Mouse (Mus musculus): ENCODE results near the gene Bicra.

Bicra gene

DNA sequence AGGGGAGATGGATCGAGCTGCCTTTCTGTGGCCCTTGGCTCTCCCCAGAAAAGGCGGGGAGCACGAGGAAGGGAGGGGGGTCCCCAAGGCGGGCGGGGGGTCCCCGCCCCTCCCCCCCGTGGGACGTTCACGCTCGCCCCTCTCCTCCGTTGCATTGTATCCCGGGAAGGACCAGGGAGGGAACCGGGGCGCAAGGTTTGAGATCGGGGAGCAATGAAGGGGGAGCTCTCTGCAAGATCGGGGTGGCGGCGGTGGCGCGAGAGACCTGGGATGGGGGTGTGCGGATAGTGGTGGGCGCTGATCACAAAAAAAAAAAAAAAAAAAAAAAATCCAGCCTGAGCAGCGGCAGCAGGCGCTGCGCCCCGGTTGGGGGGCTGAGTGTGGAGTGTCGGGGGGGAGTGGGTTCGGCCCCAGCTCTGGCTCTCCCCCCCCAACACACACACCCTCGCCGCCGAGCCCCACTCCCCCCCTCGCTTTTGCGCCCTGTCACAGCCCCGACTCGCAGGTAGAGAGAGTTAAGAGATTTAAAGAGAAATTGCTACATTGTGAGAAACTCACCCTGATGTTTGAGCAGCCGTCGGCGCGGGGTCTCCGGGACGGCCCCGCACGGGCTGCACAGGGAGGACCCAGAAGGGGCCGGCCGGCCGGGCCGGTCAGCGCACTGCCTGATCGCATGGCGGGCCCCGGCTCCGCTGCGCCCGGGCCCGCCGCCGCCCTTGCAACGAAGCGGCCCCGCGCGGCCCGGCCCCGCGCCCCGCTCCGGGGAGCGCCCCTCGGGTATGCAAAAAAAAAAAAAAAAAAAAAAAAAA is at the start of gene Bicra:
Bicra (minus strand) TSS at position 584 of the 809 bp plus-strand sequence.
- DNase-seq (ENCODE audit: low read depth), result no peak

GRCm38 (mm10) chr7:16094592-16094991 is 46.9 kb upstream of the Bicra start:
- no peak for DNase-seq (ENCODE audit: low read depth)

GRCm38 (mm10) chr7:16087587-16087986 is 39.9 kb upstream of the Bicra start:
- DNase-seq (ENCODE audit: low read depth), result no peak

DNA sequence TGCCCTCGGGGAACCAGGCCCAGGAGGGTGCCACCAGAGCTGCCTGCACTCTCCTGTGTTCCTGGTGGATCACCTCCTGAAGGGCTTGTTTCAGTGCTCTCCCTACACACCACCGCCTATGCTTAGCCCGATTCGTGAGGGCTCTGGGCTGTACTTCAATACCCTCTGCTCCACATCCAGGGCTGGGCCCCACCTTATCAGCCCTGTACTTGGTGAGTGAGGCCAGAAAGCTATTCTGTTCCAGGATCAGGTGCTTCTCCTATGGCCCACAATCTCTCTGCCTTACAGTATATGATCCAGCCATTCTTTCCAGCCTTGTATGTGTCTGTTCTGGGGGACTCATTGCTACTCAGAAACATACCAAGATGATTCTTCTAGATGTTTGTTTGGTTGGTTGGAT is 35.6 kb upstream of the Bicra start:
- no peak for DNase-seq (ENCODE audit: low read depth)

DNA sequence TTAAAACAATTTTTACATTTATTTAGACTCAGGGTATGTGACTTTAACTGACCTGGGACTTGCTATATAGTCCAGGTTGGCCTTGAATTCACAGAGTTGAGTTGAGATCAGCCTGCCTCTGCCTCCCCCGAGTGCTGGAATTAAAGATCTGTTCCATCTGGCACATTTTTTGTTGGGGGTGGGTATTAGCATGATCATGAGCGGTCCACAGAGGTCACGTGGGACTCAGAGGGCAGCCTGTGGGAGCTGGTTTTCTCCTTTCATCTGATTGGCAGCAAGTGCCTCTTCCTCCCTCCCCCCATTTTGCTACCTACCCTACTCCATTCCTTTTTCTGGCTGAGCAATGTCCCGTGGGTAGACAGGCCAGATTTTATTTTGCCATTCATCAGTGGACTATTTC is 32.9 kb upstream of the Bicra start:
- no peak for DNase-seq (ENCODE audit: low read depth)

DNA sequence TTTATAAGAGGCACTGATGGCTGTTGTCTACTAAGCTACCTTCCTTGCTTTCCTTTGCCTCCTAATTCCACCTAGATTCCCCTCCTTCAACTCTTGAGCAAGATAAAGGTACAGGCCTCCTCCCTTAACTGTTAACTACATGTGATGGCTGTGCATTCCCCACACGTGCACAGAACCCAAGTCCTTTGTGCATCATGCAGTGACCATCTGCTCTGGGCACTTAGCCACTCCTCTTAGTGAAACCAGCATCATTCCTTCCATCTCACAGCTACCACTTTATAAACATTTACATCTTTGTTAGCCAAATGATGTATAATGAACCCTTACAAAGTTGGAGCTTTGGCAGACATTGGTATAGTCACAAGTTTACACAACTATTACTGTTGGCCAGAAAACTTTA is 32.2 kb upstream of the Bicra start:
- no peak for DNase-seq (ENCODE audit: low read depth)

- no peak for DNase-seq (ENCODE audit: low read depth)
Observed at GRCm38 (mm10) chr7:16071906-16072305, 24.2 kb upstream of the Bicra start.

DNA sequence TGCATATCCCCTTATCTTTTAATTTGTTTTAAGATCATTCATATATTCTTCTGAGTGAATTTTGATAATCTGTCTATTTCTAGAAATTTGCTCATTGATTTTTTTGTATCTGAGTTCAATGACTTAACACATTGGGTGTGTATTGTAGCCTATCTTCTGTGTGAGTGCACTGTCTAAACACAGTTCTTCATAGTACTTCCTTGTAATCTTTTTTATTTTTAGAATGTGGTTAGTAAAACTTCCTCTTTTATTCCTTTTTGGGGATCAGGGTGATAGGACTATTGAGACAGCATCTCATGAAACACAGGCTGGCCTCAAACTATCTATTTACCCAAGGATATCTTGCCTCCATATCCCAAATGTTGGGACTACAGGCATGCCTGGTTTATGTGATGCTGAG is 23.1 kb upstream of the Bicra start:
- no peak for DNase-seq (ENCODE audit: low read depth)

- DNase-seq (ENCODE audit: low read depth), result no peak
Observed at GRCm38 (mm10) chr7:16063490-16063889, 15.8 kb upstream of the Bicra start.

GRCm38 (mm10) chr7:16062099-16062420 is 14.3 kb upstream of the Bicra start:
- DNase-seq (ENCODE audit: low read depth), result no peak

DNA sequence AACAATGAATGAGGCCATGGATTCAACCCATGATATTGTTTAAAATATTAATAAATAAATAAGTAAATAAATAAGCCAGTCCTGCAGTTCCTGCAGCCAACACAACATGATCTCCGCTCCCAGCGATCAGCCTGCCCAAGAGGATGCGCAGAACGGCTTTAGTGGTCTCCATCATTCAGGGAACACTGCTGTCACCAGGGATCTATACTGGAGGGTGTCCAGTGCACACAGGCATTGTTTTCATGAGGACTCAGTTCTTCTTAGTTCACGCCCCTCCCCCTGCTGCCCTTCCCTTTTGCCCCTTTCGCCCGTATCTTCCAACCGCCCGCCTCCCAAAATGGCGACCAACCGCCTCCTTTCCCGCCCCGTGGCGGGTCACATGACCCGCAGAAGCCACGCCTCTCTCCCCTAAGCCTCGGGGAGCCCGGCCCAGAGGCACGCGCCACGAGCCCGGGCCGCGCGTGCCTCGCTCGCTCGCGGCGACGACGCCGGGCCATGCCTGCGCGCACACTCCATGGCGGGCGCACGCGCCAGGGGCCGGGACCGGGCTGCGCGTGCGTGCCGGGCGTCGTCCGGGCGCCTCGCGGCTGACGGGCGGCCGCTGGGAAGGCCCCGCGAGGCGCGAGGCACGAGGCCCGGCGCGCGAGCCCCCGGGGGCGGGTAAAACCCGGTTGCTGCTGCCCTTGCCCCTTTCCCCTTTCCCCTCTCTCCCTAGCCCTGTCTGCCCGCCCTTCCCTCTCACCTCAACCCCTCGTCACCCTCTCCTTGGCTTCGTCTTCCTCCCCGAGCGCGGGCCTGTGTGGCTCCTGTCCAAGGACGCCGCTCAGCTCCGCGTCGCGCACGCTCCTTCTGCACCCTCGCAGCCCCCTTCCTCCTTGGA is 13.7 kb upstream of the Bicra start, which contains the start of gene Zfp541:
Zfp541 (plus strand) TSS at position 596 of the 880 bp plus-strand sequence.
- no peak for DNase-seq (ENCODE audit: low read depth)

GRCm38 (mm10) chr7:16057136-16057534 is 9.4 kb upstream of the Bicra start:
- no peak for DNase-seq (ENCODE audit: low read depth)

- no peak for DNase-seq (ENCODE audit: low read depth)
Observed at GRCm38 (mm10) chr7:16056459-16057135, 8.9 kb upstream of the Bicra start.

DNA sequence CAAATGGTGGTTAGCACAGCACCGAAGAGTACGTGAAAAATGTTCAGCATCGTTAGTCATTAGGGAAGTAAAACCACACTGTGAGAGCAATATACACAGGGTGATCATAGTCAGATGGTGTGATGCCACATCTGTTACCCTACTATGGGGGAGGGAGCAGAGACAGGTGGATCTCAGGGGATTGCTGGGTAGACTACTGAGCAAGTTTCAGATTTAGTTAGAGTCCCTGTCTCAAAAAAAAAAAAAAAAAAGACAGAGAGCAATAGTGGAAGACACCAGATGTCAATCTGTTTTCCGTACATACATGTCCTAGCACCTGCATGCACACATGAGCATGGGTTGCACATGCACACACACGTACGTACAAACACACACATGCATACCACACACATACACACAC is 7.9 kb upstream of the Bicra start:
- no peak for DNase-seq (ENCODE audit: low read depth)

DNA sequence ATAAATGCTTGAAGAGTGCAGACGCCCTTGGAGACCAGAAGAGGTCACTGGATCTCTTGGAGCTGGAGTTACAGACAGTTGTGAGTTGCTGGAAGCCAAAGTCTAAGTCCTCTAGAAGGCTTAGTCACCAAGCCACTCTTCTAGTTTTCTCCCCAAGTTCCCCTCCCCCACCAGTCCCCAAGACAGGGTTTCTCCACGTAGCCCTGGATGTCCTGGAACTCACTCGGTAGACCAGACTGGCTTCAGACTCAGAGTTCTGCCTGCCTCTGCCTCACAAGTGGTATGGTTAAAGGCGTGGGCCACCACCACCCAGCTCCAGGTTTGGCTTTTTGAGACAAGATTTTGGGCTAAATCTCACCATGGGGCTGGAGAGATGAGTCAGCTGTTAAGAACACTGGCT is 7.2 kb upstream of the Bicra start:
- no peak for DNase-seq (ENCODE audit: low read depth)

GRCm38 (mm10) chr7:16053105-16053504 is 5.4 kb upstream of the Bicra start:
- DNase-seq (ENCODE audit: low read depth), result no peak

GRCm38 (mm10) chr7:16052684-16053083 is 5.0 kb upstream of the Bicra start:
- DNase-seq (ENCODE audit: low read depth), result peak; percentile 89

GRCm38 (mm10) chr7:16051883-16052595 is 4.3 kb upstream of the Bicra start:
- DNase-seq (ENCODE audit: low read depth), result peak; percentile 82

- DNase-seq (ENCODE audit: low read depth), result no peak
Observed at GRCm38 (mm10) chr7:16050600-16050999, 2.9 kb upstream of the Bicra start.

DNA sequence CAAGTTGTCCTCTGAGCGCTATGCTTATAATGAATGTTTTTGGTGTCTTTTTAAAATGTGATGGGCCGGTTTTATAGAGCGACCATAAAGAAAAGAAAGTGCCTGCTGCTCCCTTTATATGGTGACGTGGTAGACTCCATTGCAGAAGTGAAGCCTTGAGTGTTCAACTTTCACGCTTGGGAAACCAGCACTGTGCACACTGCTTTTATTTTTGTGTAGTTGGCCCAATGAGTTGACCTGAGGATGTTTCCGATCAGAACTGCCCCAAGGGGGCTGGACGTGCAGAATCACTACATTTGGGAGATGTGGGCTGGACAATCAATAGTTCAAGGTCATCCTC is 1.8 kb upstream of the Bicra start:
- DNase-seq (ENCODE audit: low read depth), result no peak

GRCm38 (mm10) chr7:16048675-16049575 is 1.2 kb upstream of the Bicra start:
- no peak for DNase-seq (ENCODE audit: low read depth)
